Mouse (Mus musculus): ENCODE data around the gene Slc6a17. TPM values are rescaled to one million over a fixed set of nuclear protein-coding genes. Genes with fewer than 3 reads are reported as not detected.

The Slc6a17 gene
- 0.45 and 0.78 TPM in 2 replicates for polyA plus RNA-seq (2015; fragmentation: Nextera tagmentation; extraction: Ambion mirVana)

DNA sequence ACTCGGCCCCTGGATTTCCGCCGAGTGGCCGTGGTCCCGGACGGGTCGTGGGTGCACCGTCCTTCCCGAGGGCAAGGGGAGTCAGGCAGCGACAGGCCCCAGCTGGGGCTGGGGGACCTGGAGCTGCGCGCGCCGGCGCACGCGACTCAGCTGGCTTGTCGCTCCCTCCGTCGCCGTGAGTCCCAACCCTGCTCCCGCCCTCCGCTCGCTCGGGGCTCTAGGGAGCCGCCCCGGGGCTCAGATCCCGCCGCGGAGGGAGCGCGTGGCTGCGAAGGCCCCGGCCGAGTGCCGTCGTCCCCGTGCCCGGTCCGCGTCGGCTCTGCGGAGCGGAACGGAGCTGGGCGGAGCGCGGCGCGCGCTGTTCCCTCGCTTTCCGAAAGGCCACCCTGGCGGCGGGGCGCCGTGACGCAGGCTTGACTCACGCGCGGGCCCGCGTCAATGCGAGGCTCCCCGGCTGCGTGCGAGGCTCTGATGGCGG is at the start of gene Slc6a17:
Gene Slc6a17, minus strand, starts transcription at position 388 of the 478 bp plus-strand sequence.

DNA sequence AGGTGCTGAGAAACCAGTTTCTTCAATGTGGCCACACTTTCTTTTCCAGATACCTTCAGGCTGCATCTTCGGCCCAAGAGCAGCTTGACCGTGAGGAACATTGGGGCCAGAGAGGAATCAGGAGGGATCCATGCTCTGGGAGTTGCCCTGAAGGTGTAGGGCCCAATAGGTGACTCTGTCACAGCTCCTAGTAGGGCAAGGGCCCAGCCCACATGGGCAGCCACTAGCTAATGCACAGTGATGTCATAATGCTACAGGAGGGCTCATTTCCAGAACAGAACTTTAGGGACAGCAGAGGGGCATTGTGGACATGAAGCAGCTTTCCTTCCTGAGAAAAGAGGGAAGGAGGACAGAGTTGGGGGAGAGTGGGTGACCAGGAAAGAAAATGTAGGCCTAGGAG is 37.0 kb upstream of the Slc6a17 start, which contains the start of gene Ubl4b:
Gene Ubl4b, minus strand, starts transcription at position 232 of the 400 bp plus-strand sequence.

GRCm38 (mm10) chr3:107459196-107459772 is 58.5 kb downstream of the Slc6a17 start, which contains the start of gene Kcnc4:
Gene Kcnc4, minus strand, starts transcription at chr3:107459552.

Other genes with a start within 250 kb of the Slc6a17 start
- gene Lamtor5, start 239.2 kb downstream of the Slc6a17 start, polyA plus RNA-seq (2015; fragmentation: Nextera tagmentation; extraction: Ambion mirVana): 142 and 148 TPM in 2 replicates
- 0.71 and 1.2 TPM in 2 replicates for gene Slc16a4, start 226.8 kb downstream of the Slc6a17 start, polyA plus RNA-seq (2015; fragmentation: Nextera tagmentation; extraction: Ambion mirVana)
- 7.4 and 8.3 TPM in 2 replicates for gene Rbm15, start 184.3 kb downstream of the Slc6a17 start, polyA plus RNA-seq (2015; fragmentation: Nextera tagmentation; extraction: Ambion mirVana)
- gene Kcnc4, start 58.5 kb downstream of the Slc6a17 start, polyA plus RNA-seq (2015; fragmentation: Nextera tagmentation; extraction: Ambion mirVana): 5.6 and 6.5 TPM in 2 replicates
- gene Ubl4b, start 37.1 kb upstream of the Slc6a17 start, polyA plus RNA-seq (2015; fragmentation: Nextera tagmentation; extraction: Ambion mirVana): not detected in 2 replicates
- gene Alx3, start 77.0 kb upstream of the Slc6a17 start, polyA plus RNA-seq (2015; fragmentation: Nextera tagmentation; extraction: Ambion mirVana): 0.06 TPM in 1 of 2 replicates, not detected in the other
- not detected in 2 replicates for gene Gm10961, start 113.3 kb upstream of the Slc6a17 start, polyA plus RNA-seq (2015; fragmentation: Nextera tagmentation; extraction: Ambion mirVana)
- 16.9 and 17.8 TPM in 2 replicates for gene Strip1, start 113.7 kb upstream of the Slc6a17 start, polyA plus RNA-seq (2015; fragmentation: Nextera tagmentation; extraction: Ambion mirVana)
- gene Ahcyl1, start 178.5 kb upstream of the Slc6a17 start, polyA plus RNA-seq (2015; fragmentation: Nextera tagmentation; extraction: Ambion mirVana): 32.7 and 32.9 TPM in 2 replicates
- gene Csf1, start 242.5 kb upstream of the Slc6a17 start, polyA plus RNA-seq (2015; fragmentation: Nextera tagmentation; extraction: Ambion mirVana): 13.1 and 17.2 TPM in 2 replicates

Measured in skeletal muscle tissue, postnatal 0 days (tissue).